Mouse (Mus musculus) lung, embryonic 15.5 days (tissue): ENCODE results near the gene Ctnnd1. TPM values are rescaled to one million over a fixed set of nuclear protein-coding genes. Genes with fewer than 3 reads are reported as not detected.

ENCODE experiments used
- ATAC-seq: fragments of 200-750 bp; cut with Nextera tagmentation; 2 replicates; pipeline ENCODE4 v1.8.0; 2017; ENCODE audit warnings: moderate number of reproducible peaks, borderline replicate concordance; ENCODE audit not compliant: low FRiP score, low TSS enrichment; ENCODE audit errors: extremely low read depth
- H3K27ac ChIP-seq: fragments of 300-500 bp; sonication (generic); 2 replicates; pipeline ENCODE4 v1.5.1; 2015; ENCODE audit warnings: moderate library complexity, mild to moderate bottlenecking, inconsistent platforms
- H3K27me3 ChIP-seq: fragments of 300-500 bp; sonication (generic); 2 replicates; pipeline ENCODE4 v1.6.1; 2015; ENCODE audit warnings: inconsistent platforms
- H3K36me3 ChIP-seq: fragments of 300-500 bp; sonication (generic); 2 replicates; pipeline ENCODE4 v1.6.1; 2015; ENCODE audit warnings: inconsistent platforms
- H3K4me1 ChIP-seq: fragments of 300-500 bp; sonication (generic); 2 replicates; pipeline ENCODE4 v1.6.1; 2015; ENCODE audit warnings: inconsistent platforms
- H3K4me2 ChIP-seq: fragments of 300-500 bp; sonication (generic); 2 replicates; pipeline ENCODE4 v1.6.1; 2015; ENCODE audit warnings: inconsistent platforms, mild to moderate bottlenecking, moderate library complexity
- H3K4me3 ChIP-seq: fragments of 300-500 bp; sonication (generic); 2 replicates; pipeline ENCODE4 v1.5.1; 2015; ENCODE audit warnings: mild to moderate bottlenecking, inconsistent platforms
- H3K9ac ChIP-seq: fragments of 300-500 bp; sonication (generic); 2 replicates; pipeline ENCODE4 v1.6.1; 2015; ENCODE audit warnings: inconsistent platforms
- H3K9me3 ChIP-seq: fragments of 300-500 bp; sonication (generic); 2 replicates; pipeline ENCODE4 v1.6.1; 2016; ENCODE audit warnings: inconsistent platforms
- WGBS: fragments of 180-500 bp; shearing (Covaris S2); methylation state at CpG from one replicate; pipeline ENCODE4 v1.1.7; 2015; 5-methylcytosine and 5-hydroxymethylcytosine counted together
- polyA plus RNA-seq: library from polyadenylated mRNA; unstranded; fragments of >200 nt; fragmentation: Nextera tagmentation; extraction: Ambion mirVana; gene quantifications from 2 replicates; pipeline ENCODE4 v1.2.1, GENCODE M21; 2015

Ctnnd1 gene
- polyA plus RNA-seq, 1 experiment from 2014 or later = 66.0 TPM

- Histone ChIP-seq H3K4me1 (no peaks in the 10 kb centered on the region), H3K9me3 (no peaks in the 10 kb centered on the region), H3K27ac (no peak overlapping the region), H3K27me3 (no peaks in the 10 kb centered on the region), H3K36me3 (peaks cover 18% of the 10 kb centered on the region), H3K9ac (no peak overlapping the region), H3K4me3 (no peak overlapping the region), H3K4me2 (no peak overlapping the region)
- no peak for ATAC-seq
- 86% methylated on average over 8 of the region's 8 CpGs for WGBS
Measured at GRCm38 (mm10) chr2:84585700-84586099, 64.9 kb downstream of the Ctnnd1 start.

GRCm38 (mm10) chr2:84582286-84582685 lies 68.3 kb downstream of the Ctnnd1 start:
- no peaks in the 10 kb centered on the region for H3K4me1 ChIP-seq
- ATAC-seq = no peak
- no peaks in the 10 kb centered on the region for H3K27me3 ChIP-seq
- H3K9ac ChIP-seq = no peak overlapping the region
- H3K9me3 ChIP-seq = no peaks in the 10 kb centered on the region
- 72% methylated on average over 5 of the region's 5 CpGs for WGBS
- no peaks in the 10 kb centered on the region for H3K36me3 ChIP-seq
- H3K4me2 ChIP-seq = no peak overlapping the region
- H3K27ac ChIP-seq = no peak overlapping the region
- no peak overlapping the region for H3K4me3 ChIP-seq

GRCm38 (mm10) chr2:84581208-84581607 lies 69.4 kb downstream of the Ctnnd1 start:
- no peaks in the 10 kb centered on the region for H3K9me3 ChIP-seq
- no peak overlapping the region for H3K4me3 ChIP-seq
- no peaks in the 10 kb centered on the region for H3K36me3 ChIP-seq
- no peak overlapping the region for H3K4me2 ChIP-seq
- no peaks in the 10 kb centered on the region for H3K27me3 ChIP-seq
- H3K4me1 ChIP-seq = no peaks in the 10 kb centered on the region
- H3K27ac ChIP-seq = no peak overlapping the region
- no peak overlapping the region for H3K9ac ChIP-seq
- ATAC-seq = no peak
- WGBS = 86% methylated on average over 2 of the region's 3 CpGs

GRCm38 (mm10) chr2:84579311-84579710 lies 71.3 kb downstream of the Ctnnd1 start:
- H3K27me3 ChIP-seq = no peaks in the 10 kb centered on the region
- H3K27ac ChIP-seq = no peak overlapping the region
- no peak for ATAC-seq
- no peaks in the 10 kb centered on the region for H3K4me1 ChIP-seq
- WGBS = 94% methylated on average over 2 of the region's 2 CpGs
- no peak overlapping the region for H3K4me3 ChIP-seq
- no peak overlapping the region for H3K4me2 ChIP-seq
- H3K9me3 ChIP-seq = no peaks in the 10 kb centered on the region
- no peaks in the 10 kb centered on the region for H3K36me3 ChIP-seq
- no peak overlapping the region for H3K9ac ChIP-seq

- H3K36me3 ChIP-seq = no peaks in the 10 kb centered on the region
- no peak overlapping the region for H3K4me2 ChIP-seq
- no peak overlapping the region for H3K9ac ChIP-seq
- H3K27me3 ChIP-seq = no peaks in the 10 kb centered on the region
- H3K9me3 ChIP-seq = no peaks in the 10 kb centered on the region
- no peak overlapping the region for H3K27ac ChIP-seq
- no peak overlapping the region for H3K4me3 ChIP-seq
- no peak for ATAC-seq
- WGBS = 86% methylated on average over 4 of the region's 4 CpGs
- no peaks in the 10 kb centered on the region for H3K4me1 ChIP-seq
Measured at GRCm38 (mm10) chr2:84574130-84574529, 76.4 kb downstream of the Ctnnd1 start.

- peak overlapping the region; percentile 21 for H3K4me3 ChIP-seq
- H3K27me3 ChIP-seq = no peaks in the 10 kb centered on the region
- no peak overlapping the region for H3K27ac ChIP-seq
- no peaks in the 10 kb centered on the region for H3K9me3 ChIP-seq
- no peak for ATAC-seq
- no peak overlapping the region for H3K9ac ChIP-seq
- WGBS = 48% methylated on average over 10 of the region's 10 CpGs
- H3K4me2 ChIP-seq = peak overlapping the region; percentile 45
- no peaks in the 10 kb centered on the region for H3K4me1 ChIP-seq
- no peaks in the 10 kb centered on the region for H3K36me3 ChIP-seq
Measured at GRCm38 (mm10) chr2:84556888-84557514, 93.6 kb downstream of the Ctnnd1 start.

- Histone ChIP-seq H3K36me3 (no peaks in the 10 kb centered on the region), H3K27ac (no peak overlapping the region)
- 73% methylated on average over 10 of the region's 10 CpGs for WGBS
Measured at GRCm38 (mm10) chr2:84551390-84552100, 99.0 kb downstream of the Ctnnd1 start.

More at GRCm38 (mm10) chr2:84551390-84552100, 99.0 kb downstream of the Ctnnd1 start:
- ATAC-seq = no peak
- Histone ChIP-seq H3K9ac (no peak overlapping the region), H3K27me3 (no peaks in the 10 kb centered on the region), H3K9me3 (no peaks in the 10 kb centered on the region), H3K4me3 (no peak overlapping the region), H3K4me2 (no peak overlapping the region), H3K4me1 (no peaks in the 10 kb centered on the region)

Other genes with a start within 250 kb of the Ctnnd1 start
- 60.6 and 77.1 TPM in 2 replicates for gene Calcrl, start 225.4 kb downstream of the Ctnnd1 start, polyA plus RNA-seq
- 61.3 and 64.5 TPM in 2 replicates for gene Tfpi, start 174.0 kb downstream of the Ctnnd1 start, polyA plus RNA-seq
- gene Btbd18, start 8.3 kb upstream of the Ctnnd1 start, polyA plus RNA-seq = 0.13 and 0.22 TPM in 2 replicates
- gene Selenoh, start 20.0 kb upstream of the Ctnnd1 start, polyA plus RNA-seq = 356 and 375 TPM in 2 replicates
- gene Gm28635, start 27.3 kb upstream of the Ctnnd1 start, polyA plus RNA-seq = not detected in 2 replicates
- 37.1 and 38.0 TPM in 2 replicates for gene Med19, start 27.6 kb upstream of the Ctnnd1 start, polyA plus RNA-seq
- 118 and 121 TPM in 2 replicates for gene Tmx2, start 28.4 kb upstream of the Ctnnd1 start, polyA plus RNA-seq
- 24.5 and 24.9 TPM in 2 replicates for gene Zdhhc5, start 64.4 kb upstream of the Ctnnd1 start, polyA plus RNA-seq
- gene Clp1, start 76.6 kb upstream of the Ctnnd1 start, polyA plus RNA-seq = 27.1 and 29.3 TPM in 2 replicates
- gene Ypel4, start 83.3 kb upstream of the Ctnnd1 start, polyA plus RNA-seq = 6.3 and 6.6 TPM in 2 replicates
- 7.3 and 9.8 TPM in 2 replicates for gene Gm19426, start 92.9 kb upstream of the Ctnnd1 start, polyA plus RNA-seq
- gene Serping1, start 124.7 kb upstream of the Ctnnd1 start, polyA plus RNA-seq = 92.3 and 104 TPM in 2 replicates
- 63.8 and 63.9 TPM in 2 replicates for gene Ube2l6, start 148.1 kb upstream of the Ctnnd1 start, polyA plus RNA-seq
- gene Smtnl1, start 171.9 kb upstream of the Ctnnd1 start, polyA plus RNA-seq = 0.20 and 0.27 TPM in 2 replicates
- 44.3 and 48.0 TPM in 2 replicates for gene Timm10, start 176.2 kb upstream of the Ctnnd1 start, polyA plus RNA-seq
- 15.1 and 15.9 TPM in 2 replicates for gene Slc43a1, start 188.1 kb upstream of the Ctnnd1 start, polyA plus RNA-seq
- gene Rtn4rl2, start 235.9 kb upstream of the Ctnnd1 start, polyA plus RNA-seq = 0.70 and 0.79 TPM in 2 replicates